Mouse (Mus musculus): ENCODE data around the gene Krt222. TPM values are rescaled to one million over a fixed set of nuclear protein-coding genes. Genes with fewer than 3 reads are reported as not detected.

Gene Krt222
- total RNA-seq, 2 experiments from 2014 or later: 22.2 to 26.2 TPM

Other genes with a start within 250 kb of the Krt222 start
- gene Top2a, start 219.9 kb downstream of the Krt222 start, total RNA-seq (2021): 10 to 100 TPM; 16.0 to 34.1 TPM
- 100 to 1,000 TPM; 125 to 129 TPM for gene Igfbp4, start 202.8 kb downstream of the Krt222 start, total RNA-seq (2021)
- under 1 TPM in 1 of 2 experiments, not detected in 1; 0.15 TPM for gene Tns4, start 154.8 kb downstream of the Krt222 start, total RNA-seq (2021)
- under 1 TPM; 0.45 to 0.80 TPM for gene Ccr7, start 89.0 kb downstream of the Krt222 start, total RNA-seq (2021)
- 10 to 100 TPM; 49.2 to 55.7 TPM for gene Smarce1, start 13.1 kb downstream of the Krt222 start, total RNA-seq (2021)
- gene Krt24, start 41.2 kb upstream of the Krt222 start, total RNA-seq (2021): not detected
- not detected for gene Krt25, start 78.9 kb upstream of the Krt222 start, total RNA-seq (2021)
- gene Krt26, start 93.9 kb upstream of the Krt222 start, total RNA-seq (2021): not detected
- gene Krt27, start 107.0 kb upstream of the Krt222 start, total RNA-seq (2021): not detected
- not detected for gene Krt28, start 130.8 kb upstream of the Krt222 start, total RNA-seq (2021)
- gene Krt10, start 145.3 kb upstream of the Krt222 start, total RNA-seq (2021): 1 to 10 TPM; 4.6 to 8.9 TPM
- gene Krt12, start 178.2 kb upstream of the Krt222 start, total RNA-seq (2021): not detected
- gene Krt20, start 194.1 kb upstream of the Krt222 start, total RNA-seq (2021): under 1 TPM; 0.14 to 0.22 TPM
- gene Krt23, start 249.1 kb upstream of the Krt222 start, total RNA-seq (2021): not detected